ENCODE assay signal across 23 mouse cellular contexts in genomic region chr5:17728047-17728446, GRCm38 (mm10).
DNase-seq lines count a peak whose midpoint lies in the region; ATAC-seq and TF ChIP-seq lines count a peak whose summit lies in the region.
"Had no signal": no experiment of that assay in that cellular context is flagged by ENCODE, and none has a peak within 500 bp of the region (broad histone marks: within the 10 kb centered on the region; RNA-seq: fewer than 3 reads in every experiment).

No protein-coding gene starts in this region.

- H3K4me1 ChIP-seq in kidney, embryonic 15.5 days = 0 out of 2 replicates have a peak, but pooled peaks cover 8% of the 10 kb centered on the region
- 0 out of 2 replicates have a peak, but pooled peaks cover 5% of the 10 kb centered on the region for H3K4me1 ChIP-seq in kidney, embryonic 16.5 days (ENCODE audit: insufficient read depth, low read length)
- no peaks in the 10 kb centered on the region for H3K4me1 ChIP-seq in midbrain, embryonic 11.5 days (ENCODE audit: control insufficient read depth, insufficient read depth, low read length)
- H3K4me1 ChIP-seq in midbrain, embryonic 16.5 days (ENCODE audit: control insufficient read depth, insufficient read depth, low read length) = peaks cover 4% of the 10 kb centered on the region; the same call in 1 of the 2 replicates
- H3K4me1 ChIP-seq: embryonic facial prominence, embryonic 13.5 days; embryonic facial prominence, embryonic 15.5 days; forebrain, embryonic 12.5 days had no signal

- H3K36me3 ChIP-seq in kidney, embryonic 15.5 days = peaks cover 24% of the 10 kb centered on the region
- H3K36me3 ChIP-seq in kidney, embryonic 16.5 days (ENCODE audit: insufficient read depth, low read length) = peaks cover 20% of the 10 kb centered on the region
- no peaks in the 10 kb centered on the region for H3K36me3 ChIP-seq in midbrain, embryonic 11.5 days (ENCODE audit: control insufficient read depth, insufficient read depth, low read length)
- no peaks in the 10 kb centered on the region for H3K36me3 ChIP-seq in midbrain, embryonic 16.5 days (ENCODE audit: control insufficient read depth, insufficient read depth, low read length)
- H3K36me3 ChIP-seq in myocyte (ENCODE audit: control insufficient read depth, insufficient read depth) = no peaks in the 10 kb centered on the region
- H3K36me3 ChIP-seq: forebrain, embryonic 12.5 days had no signal

- DNase-seq in midbrain, embryonic 11.5 days (ENCODE audit: low spot score, missing footprints) = peak; percentile 49
- peak; percentile 30 for DNase-seq in mesoderm, embryonic 11.5 days (ENCODE audit: low read depth, low spot score)
- no peak for DNase-seq in lung, postnatal 25 days (ENCODE audit: low spot score)
- DNase-seq: adrenal gland, adult 2 months; adrenal gland, postnatal 10 days; adrenal gland, postnatal 25 days; cerebellum, adult 11 months; cerebellum, adult 18-20 months; cerebellum, adult 8-10 months; cerebellum, adult 9-11 months; cerebellum, postnatal 14 days; cerebellum, postnatal 36 days; embryo, embryonic 11 days had no signal

- no peak overlapping the region for H3K4me3 ChIP-seq in kidney, embryonic 15.5 days (replicated peaks)
- no peak overlapping the region for H3K4me3 ChIP-seq in kidney, embryonic 16.5 days (ENCODE audit: low read length)
- H3K4me3 ChIP-seq in midbrain, embryonic 11.5 days (ENCODE audit: low read depth, low read length) = no peak overlapping the region
- no peak overlapping the region for H3K4me3 ChIP-seq in midbrain, embryonic 16.5 days (ENCODE audit: low read depth, low read length)
- H3K4me3 ChIP-seq in myocyte = no peak overlapping the region
- H3K4me3 ChIP-seq: embryonic facial prominence, embryonic 13.5 days; embryonic facial prominence, embryonic 15.5 days; erythroblast, embryonic 14.5 days; forebrain, embryonic 10.5 days; forebrain, embryonic 12.5 days had no signal

- no peak overlapping the region for H3ac ChIP-seq in myocyte (ENCODE audit: control insufficient read depth, insufficient read length)

- no peaks in the 10 kb centered on the region for H3K9me3 ChIP-seq in kidney, embryonic 15.5 days (replicated peaks)
- H3K9me3 ChIP-seq in kidney, embryonic 16.5 days (ENCODE audit: low read length) = no peaks in the 10 kb centered on the region
- no peaks in the 10 kb centered on the region for H3K9me3 ChIP-seq in midbrain, embryonic 11.5 days (ENCODE audit: control insufficient read depth, low read length)
- no peaks in the 10 kb centered on the region for H3K9me3 ChIP-seq in midbrain, embryonic 16.5 days (replicated peaks; ENCODE audit: control insufficient read depth, low read length, poor library complexity, severe bottlenecking)
- H3K9me3 ChIP-seq: embryonic facial prominence, embryonic 15.5 days; forebrain, embryonic 12.5 days had no signal

- 0 out of 2 replicates have a peak, but pooled peaks have one; percentile 30 for ATAC-seq in kidney, embryonic 15.5 days (replicated peaks; ENCODE audit: low FRiP score)
- no peak for ATAC-seq in kidney, embryonic 16.5 days (ENCODE audit: low FRiP score, low TSS enrichment)
- no peak for ATAC-seq in midbrain, embryonic 11.5 days (ENCODE audit: low FRiP score)
- ATAC-seq in midbrain, embryonic 16.5 days = no peak
- ATAC-seq: forebrain, embryonic 14.5 days had no signal

- no peak for TF ChIP-seq POLR2A in myocyte (IDR thresholded peaks at IDR 0.05; ENCODE audit: insufficient read length, low read depth)

- H3K27ac ChIP-seq in kidney, embryonic 15.5 days = no peak overlapping the region
- H3K27ac ChIP-seq in kidney, embryonic 16.5 days (ENCODE audit: low read length) = no peak overlapping the region
- H3K27ac ChIP-seq in midbrain, embryonic 11.5 days (ENCODE audit: low read depth, low read length) = no peak overlapping the region
- no peak overlapping the region for H3K27ac ChIP-seq in midbrain, embryonic 16.5 days (ENCODE audit: low read length)
- H3K27ac ChIP-seq: embryonic facial prominence, embryonic 13.5 days; embryonic facial prominence, embryonic 15.5 days; forebrain, embryonic 10.5 days; forebrain, embryonic 12.5 days had no signal

- WGBS in kidney, embryonic 15.5 days = 34% methylated on average over 5 of the region's 5 CpGs
- WGBS in kidney, embryonic 16.5 days = 28% methylated on average over 5 of the region's 5 CpGs
- 88% methylated on average over 5 of the region's 5 CpGs for WGBS in midbrain, embryonic 11.5 days
- 86% methylated on average over 5 of the region's 5 CpGs for WGBS in midbrain, embryonic 16.5 days

- H3K4me2 ChIP-seq in kidney, embryonic 15.5 days = no peak overlapping the region
- no peak overlapping the region for H3K4me2 ChIP-seq in kidney, embryonic 16.5 days (replicated peaks; ENCODE audit: low read depth, low read length)
- no peak overlapping the region for H3K4me2 ChIP-seq in midbrain, embryonic 11.5 days
- no peak overlapping the region for H3K4me2 ChIP-seq in midbrain, embryonic 16.5 days (ENCODE audit: low read length)
- no peak overlapping the region for H3K4me2 ChIP-seq in myocyte (ENCODE audit: low read depth)
- H3K4me2 ChIP-seq: embryonic facial prominence, embryonic 13.5 days; embryonic facial prominence, embryonic 15.5 days; forebrain, embryonic 12.5 days had no signal

- H3K79me2 ChIP-seq in myocyte (ENCODE audit: control insufficient read depth, insufficient read depth) = no peaks in the 10 kb centered on the region

- H3K27me3 ChIP-seq in kidney, embryonic 15.5 days = no peaks in the 10 kb centered on the region
- H3K27me3 ChIP-seq in kidney, embryonic 16.5 days (ENCODE audit: insufficient read depth, low read length) = no peaks in the 10 kb centered on the region
- H3K27me3 ChIP-seq in midbrain, embryonic 11.5 days (ENCODE audit: control insufficient read depth, insufficient read depth, low read length) = no peaks in the 10 kb centered on the region
- no peaks in the 10 kb centered on the region for H3K27me3 ChIP-seq in midbrain, embryonic 16.5 days (ENCODE audit: control insufficient read depth, insufficient read depth, low read depth, low read length)
- H3K27me3 ChIP-seq in myocyte (ENCODE audit: control insufficient read depth, insufficient read depth, insufficient read length) = no peaks in the 10 kb centered on the region
- H3K27me3 ChIP-seq: embryonic facial prominence, embryonic 13.5 days; embryonic facial prominence, embryonic 15.5 days; forebrain, embryonic 12.5 days had no signal

- no peak overlapping the region for H3K9ac ChIP-seq in kidney, embryonic 15.5 days
- H3K9ac ChIP-seq in kidney, embryonic 16.5 days (replicated peaks; ENCODE audit: low read length) = no peak overlapping the region
- H3K9ac ChIP-seq in midbrain, embryonic 11.5 days (ENCODE audit: low read length) = no peak overlapping the region
- no peak overlapping the region for H3K9ac ChIP-seq in midbrain, embryonic 16.5 days (ENCODE audit: low read depth, low read length)
- H3K9ac ChIP-seq: embryonic facial prominence, embryonic 13.5 days; embryonic facial prominence, embryonic 15.5 days; forebrain, embryonic 12.5 days had no signal

TF ChIP-seq in myocyte, 11 proteins besides CTCF, POLR2A, EP300 and RAD21:
- TF ChIP-seq CEBPB (IDR thresholded peaks at IDR 0.05; ENCODE audit: insufficient read depth, poor library complexity, severe bottlenecking) = 0 out of 2 replicates have a peak, but pooled peaks have one; percentile 32
- TF ChIP-seq MYOD1 (IDR thresholded peaks at IDR 0.05; ENCODE audit: control insufficient read depth in 1 of 3, insufficient read length in 2 of 3, low read depth in 2 of 3) = no peak
TF ChIP-seq in myocyte: peak in this region for 1.
